Mouse (Mus musculus) kidney, adult 11 months (tissue): ENCODE data around the gene Nol3.
"Not testable (repeated sequence)": the region's sequence is repeated elsewhere in the genome, so short reads cannot be mapped to it uniquely, and the experiment has no call there.

Experiments used
- DNase-seq: peaks from one replicate; pipeline ENCODE4 v3.0.0; 2022

The Nol3 gene

GRCm38 (mm10) chr8:105275840-105276239 is at the start of gene Nol3:
Nol3 (plus strand) TSS chr8:105276140.
- DNase-seq = no peak

DNA sequence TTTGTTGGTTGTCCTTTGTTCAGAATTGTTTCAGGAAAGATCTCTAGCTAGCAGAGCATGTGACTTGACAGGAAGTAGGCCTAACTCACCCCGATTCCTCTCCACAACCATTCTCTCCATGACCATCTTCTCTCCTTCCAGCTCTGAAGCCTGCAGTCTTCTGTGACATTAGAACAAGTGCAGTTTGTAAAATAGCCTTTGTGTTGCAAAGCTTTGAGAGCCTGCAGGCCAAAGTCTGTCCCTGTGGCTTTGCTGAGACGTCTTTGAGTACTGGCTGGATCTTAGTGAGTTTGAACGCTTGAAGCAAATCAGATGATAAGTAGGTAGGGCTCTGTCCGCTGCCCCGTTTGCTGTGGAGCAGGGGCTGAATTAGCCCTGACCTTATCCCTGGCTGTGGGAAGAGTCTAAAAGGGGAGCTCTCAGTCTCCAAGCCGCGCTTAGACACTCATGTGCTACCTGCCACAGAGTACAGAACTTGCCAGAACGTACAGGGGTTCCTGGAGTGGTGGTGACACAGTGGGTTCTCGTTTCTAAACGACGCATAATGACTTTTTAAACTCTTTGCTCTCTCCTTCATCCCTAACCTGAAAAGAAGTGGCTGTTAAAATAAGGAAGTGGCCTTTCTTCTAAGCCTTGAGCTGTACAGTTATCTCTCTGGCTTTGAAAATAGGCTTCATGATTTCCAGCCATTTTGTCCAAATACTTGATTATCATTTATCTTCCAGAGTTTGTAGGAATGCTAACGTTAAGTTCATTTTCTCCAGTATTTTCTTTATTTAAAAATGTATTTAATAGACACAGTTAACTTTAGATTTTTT is 44.2 kb upstream of the Nol3 start:
- no peak for DNase-seq

GRCm38 (mm10) chr8:105232321-105232693 is 43.6 kb upstream of the Nol3 start:
- not testable (repeated sequence) for DNase-seq

GRCm38 (mm10) chr8:105233126-105233935 is 42.6 kb upstream of the Nol3 start:
- DNase-seq = no peak

DNA sequence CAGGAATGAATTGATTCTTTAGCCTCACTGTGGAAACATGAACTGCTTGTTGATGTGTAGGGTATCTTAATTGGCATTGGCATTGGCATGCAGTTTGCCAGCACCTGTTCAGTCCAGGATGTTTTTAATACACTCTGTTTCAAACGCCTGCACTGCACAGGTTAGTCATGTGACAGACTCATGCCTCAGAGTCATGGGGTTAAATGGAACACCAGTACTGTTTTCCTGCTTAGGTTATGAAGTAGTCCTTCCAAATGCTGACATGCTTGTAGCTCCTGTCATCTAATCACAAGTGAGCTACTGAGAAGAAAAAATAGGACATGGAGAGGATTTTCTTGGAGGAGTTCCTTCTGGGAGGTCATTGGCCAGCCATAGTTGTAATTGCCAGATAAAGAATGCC is 40.7 kb upstream of the Nol3 start:
- DNase-seq = peak; percentile 26

GRCm38 (mm10) chr8:105237442-105238142 is 38.3 kb upstream of the Nol3 start:
- no peak for DNase-seq

DNA sequence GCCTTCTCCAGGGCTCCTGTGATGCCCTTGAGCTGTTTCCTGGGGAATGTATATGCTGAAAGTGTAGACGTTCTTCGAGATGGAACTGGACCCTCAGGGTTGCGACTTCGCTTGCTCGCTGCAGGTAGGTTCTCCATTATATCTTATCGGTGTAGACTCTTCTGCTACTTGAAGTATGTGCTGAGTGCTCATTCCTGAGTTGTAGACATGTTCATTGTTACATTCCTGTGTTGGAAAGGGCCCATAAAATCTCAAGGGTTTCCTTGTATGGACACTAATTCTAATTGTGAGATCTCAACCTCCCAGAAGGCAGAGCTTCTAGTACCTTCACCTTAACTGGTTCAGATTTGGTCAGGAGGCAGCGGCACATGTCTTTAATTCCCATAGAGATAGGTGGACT is 34.9 kb upstream of the Nol3 start:
- no peak for DNase-seq

- no peak for DNase-seq
Measured at GRCm38 (mm10) chr8:105251954-105252353, 24.0 kb upstream of the Nol3 start.

DNA sequence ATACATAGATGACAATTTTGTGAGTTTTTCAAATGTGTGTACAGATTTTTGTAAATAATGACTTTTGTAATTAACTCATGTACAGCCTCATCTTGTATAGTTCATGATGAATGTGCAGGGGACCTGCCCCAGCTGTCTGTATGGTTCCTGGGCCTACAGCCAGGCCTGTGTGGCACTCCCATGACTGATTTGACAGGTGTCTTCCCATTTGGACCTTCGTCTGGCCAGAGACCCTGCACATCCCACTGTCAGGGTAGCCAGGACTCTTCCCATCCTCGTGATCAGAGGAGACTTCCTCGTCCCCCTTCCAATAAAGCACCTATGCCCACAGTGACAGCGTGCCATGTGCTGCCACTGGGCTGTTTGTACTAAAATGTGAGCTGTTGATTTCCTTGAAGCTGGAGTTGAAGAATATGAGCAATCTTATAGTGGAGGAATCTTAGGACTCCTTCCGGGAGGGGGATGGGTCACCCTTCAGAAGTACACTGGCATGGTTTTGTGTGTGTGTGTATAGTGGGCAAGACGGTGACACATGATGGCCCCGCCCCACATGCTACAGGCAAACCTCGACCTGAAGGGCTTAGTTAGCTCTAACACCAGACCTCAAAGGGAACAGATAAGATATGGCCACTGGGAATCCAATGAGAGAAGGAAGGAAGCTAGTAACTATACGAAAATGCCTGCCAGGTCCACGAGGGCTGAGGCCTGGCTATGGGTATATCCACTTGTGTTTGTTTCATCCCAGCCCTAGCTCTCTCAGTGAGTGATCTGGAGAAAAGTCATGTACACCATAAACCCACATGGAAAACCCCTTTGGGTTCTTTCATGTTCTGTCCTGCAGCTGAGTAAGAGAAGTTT is 23.0 kb upstream of the Nol3 start:
- no peak for DNase-seq

GRCm38 (mm10) chr8:105253766-105254151 is 22.2 kb upstream of the Nol3 start:
- DNase-seq = no peak

GRCm38 (mm10) chr8:105254152-105254965 is 21.6 kb upstream of the Nol3 start:
- DNase-seq = peak; percentile 80

GRCm38 (mm10) chr8:105254966-105255350 is 21.0 kb upstream of the Nol3 start, which contains the start of gene B3gnt9:
B3gnt9 (minus strand) TSS chr8:105255153.
- peak; percentile 48 for DNase-seq

- no peak for DNase-seq
Measured at GRCm38 (mm10) chr8:105257318-105258114, 18.4 kb upstream of the Nol3 start.

DNA sequence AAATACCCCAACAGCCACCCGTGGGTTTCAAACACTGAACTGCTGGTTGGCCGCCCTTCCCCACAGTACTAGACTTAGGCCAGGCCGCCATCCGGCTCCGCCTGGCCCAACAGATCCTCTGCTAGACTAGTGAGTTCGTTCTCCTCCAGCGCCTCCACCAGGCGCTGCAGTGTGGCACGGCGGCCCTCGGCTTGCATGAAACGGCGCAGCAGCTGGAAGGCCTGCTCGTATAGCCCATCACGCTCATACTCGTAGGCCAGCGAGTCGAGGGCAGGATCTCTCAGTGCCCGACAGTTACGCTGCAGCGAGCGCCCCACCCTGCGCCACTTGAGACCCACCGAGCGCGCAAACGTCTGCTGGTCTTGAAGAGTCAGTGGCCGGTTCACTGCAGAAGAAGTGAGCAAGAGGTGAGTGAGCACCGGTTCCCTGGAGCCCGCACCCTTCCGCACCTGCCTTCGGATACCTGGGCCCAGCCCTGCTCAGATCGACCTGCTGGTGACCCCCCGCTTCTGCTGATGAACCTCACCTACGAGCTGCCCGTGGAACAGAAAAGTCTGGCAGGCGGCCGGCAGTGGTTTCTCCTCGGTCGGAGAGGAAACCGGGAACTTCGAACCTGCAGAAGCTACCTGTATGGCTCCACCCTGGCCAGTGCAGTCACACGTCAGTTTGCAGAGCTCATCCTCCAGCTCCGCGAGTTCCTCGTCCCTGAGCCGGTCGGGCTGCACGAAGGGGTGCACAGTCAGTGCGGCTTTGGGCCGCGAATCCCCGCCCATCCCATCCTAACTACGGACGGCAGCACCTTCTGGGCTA is 16.8 kb upstream of the Nol3 start:
- no peak for DNase-seq

DNA sequence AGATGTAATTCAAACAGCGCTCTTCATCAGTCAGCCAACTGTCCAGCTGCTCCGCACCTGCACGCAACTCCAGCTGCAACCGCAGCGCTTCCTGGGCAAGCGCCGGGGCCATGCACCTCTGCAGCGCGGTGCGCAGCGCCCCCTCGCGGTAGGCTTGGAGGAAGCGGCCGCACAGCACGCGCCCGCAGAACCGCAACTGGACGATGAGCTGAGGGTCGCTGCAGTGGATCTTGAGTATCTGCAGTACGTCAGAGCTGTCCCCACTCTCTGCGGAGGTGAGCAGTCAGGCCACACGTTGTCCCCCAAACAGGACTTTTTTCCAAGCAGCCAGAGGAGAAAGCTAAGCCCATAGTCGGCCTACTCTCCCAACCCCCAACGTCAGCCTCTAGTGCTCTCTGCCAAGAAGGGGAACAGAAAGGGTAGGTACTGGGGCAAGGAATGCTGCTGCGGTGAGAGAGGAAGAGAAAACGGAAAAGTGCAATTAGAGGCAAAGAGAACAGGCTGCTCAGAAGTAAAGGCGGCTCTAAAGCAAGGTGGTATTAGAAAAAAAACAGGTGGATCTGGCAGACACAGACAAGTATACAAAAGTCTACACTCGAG is 16.1 kb upstream of the Nol3 start:
- peak; percentile 45 for DNase-seq

GRCm38 (mm10) chr8:105260371-105261099 is 15.4 kb upstream of the Nol3 start:
- DNase-seq = no peak

- DNase-seq = no peak
Measured at GRCm38 (mm10) chr8:105261326-105261980, 14.5 kb upstream of the Nol3 start.
